Mouse (Mus musculus) embryonic fibroblast, embryonic 13.5 days (primary cell): Measurements from ENCODE around the gene Nom1.
"Not testable (repeated sequence)": the region's sequence is repeated elsewhere in the genome, so short reads cannot be mapped to it uniquely, and the experiment has no call there.

ENCODE experiments used
- CTCF ChIP-seq: IDR thresholded peaks from 2 replicates; pipeline ENCODE4 v1.5.1; 2011; ENCODE audit warnings: mild to moderate bottlenecking, control low read depth, low read length, moderate library complexity, borderline replicate concordance; ENCODE audit not compliant: insufficient read depth
- POLR2A ChIP-seq: IDR thresholded peaks from 2 replicates; pipeline ENCODE4 v1.6.1; 2011; ENCODE audit warnings: low read depth, mild to moderate bottlenecking, control low read depth, low read length, moderate library complexity

GRCm38 (mm10) chr5:29423330-29423729, 11.1 kb upstream of the Nom1 start:
- not testable (repeated sequence) for TF ChIP-seq CTCF, POLR2A
